Comparison of ENCODE assay signal across 18 mouse cellular contexts in the genomic region with DNA sequence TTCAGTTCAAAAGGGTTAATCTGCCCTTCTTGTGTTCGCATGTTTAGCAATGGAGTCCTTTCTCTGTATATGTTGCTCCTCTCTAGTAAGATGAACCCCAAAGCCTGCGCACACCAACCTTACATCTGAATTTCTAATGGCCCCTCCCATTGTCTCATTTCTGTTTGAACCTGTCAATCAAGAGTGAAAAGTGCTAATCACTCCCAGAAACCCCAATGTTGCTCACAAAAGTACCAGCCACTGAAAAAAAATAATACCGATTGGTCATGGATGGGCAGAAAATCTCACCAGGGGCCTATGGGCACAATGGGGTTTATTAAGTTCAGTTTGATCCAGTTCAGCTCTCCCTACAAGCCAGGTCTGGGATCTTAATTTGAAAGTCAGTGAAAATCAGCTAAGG.
"Had no signal": no experiment of that assay in that cellular context is flagged by ENCODE, and none has a peak within 500 bp of the region (broad histone marks: within the 10 kb centered on the region; RNA-seq: fewer than 3 reads in every experiment).

No protein-coding gene starts in this region.

- H3K4me3 ChIP-seq: kidney, embryonic 15.5 days; left cerebral cortex, adult 2 months; liver, embryonic 13.5 days; myocyte; neural tube, embryonic 13.5 days; stomach, embryonic 15.5 days had no signal

- H3K9ac ChIP-seq: kidney, embryonic 15.5 days; liver, embryonic 13.5 days; neural tube, embryonic 13.5 days; stomach, embryonic 15.5 days had no signal

- H3K36me3 ChIP-seq: kidney, embryonic 15.5 days; liver, embryonic 13.5 days; neural tube, embryonic 13.5 days; stomach, embryonic 15.5 days had no signal

- H3K4me2 ChIP-seq: kidney, embryonic 15.5 days; liver, embryonic 13.5 days; neural tube, embryonic 13.5 days; stomach, embryonic 15.5 days had no signal

- H3K27me3 ChIP-seq: kidney, embryonic 15.5 days; liver, embryonic 13.5 days; stomach, embryonic 15.5 days had no signal

- H3K9me3 ChIP-seq: kidney, embryonic 15.5 days; liver, embryonic 13.5 days; neural tube, embryonic 13.5 days; stomach, embryonic 15.5 days had no signal

- DNase-seq: kidney, adult 11 months; kidney, adult 8-10 months; kidney, postnatal 10 days; kidney, postnatal 36 days; layer of hippocampus, postnatal 36 days; liver, embryonic 13.5 days; lung, adult 2 months; lung, postnatal 14 days; lung, postnatal 4 days; retina, postnatal 1 day; right cerebral cortex, postnatal 25 days; spleen, adult 18-20 months; thymus, postnatal 25 days had no signal

- H3K27ac ChIP-seq: kidney, embryonic 15.5 days; left cerebral cortex, adult 2 months; liver, embryonic 13.5 days; neural tube, embryonic 13.5 days; stomach, embryonic 15.5 days had no signal

- H3K4me1 ChIP-seq: kidney, embryonic 15.5 days; liver, embryonic 13.5 days; stomach, embryonic 15.5 days had no signal
